In the genomic region with DNA sequence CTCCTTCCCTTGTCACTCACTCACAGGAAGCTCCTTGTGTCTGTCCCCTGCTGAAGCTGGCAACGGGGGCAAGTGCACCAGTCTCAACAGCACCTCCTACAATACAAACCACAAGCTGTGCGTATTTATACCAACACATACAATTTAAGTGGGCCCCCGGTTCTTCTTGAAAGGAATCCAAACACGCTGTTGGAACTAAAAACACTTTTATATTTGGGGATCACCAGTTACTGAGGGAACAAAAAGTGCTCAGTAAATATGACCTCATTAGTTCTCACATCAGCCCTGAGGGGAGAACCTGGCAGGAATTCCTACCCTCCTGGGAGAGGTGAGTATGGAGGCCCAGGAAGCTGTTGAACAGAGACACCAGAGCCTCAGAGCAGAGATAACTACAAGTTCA, we compare ENCODE assay signal across 29 mouse cellular contexts.
DNase-seq lines count a peak whose midpoint lies in the region; ATAC-seq and TF ChIP-seq lines count a peak whose summit lies in the region.
"Had no signal": no experiment of that assay in that cellular context is flagged by ENCODE, and none has a peak within 500 bp of the region (broad histone marks: within the 10 kb centered on the region; RNA-seq: fewer than 3 reads in every experiment).

No protein-coding gene starts in this region.

- no peak overlapping the region for H3K27ac ChIP-seq in embryonic facial prominence, embryonic 14.5 days (replicated peaks; ENCODE audit: low read depth, low read length)
- H3K27ac ChIP-seq in embryonic facial prominence, embryonic 10.5 days (replicated peaks): no peak overlapping the region
- H3K27ac ChIP-seq in liver, postnatal 0 days (ENCODE audit: low read depth): 0 out of 2 replicates have a peak overlapping the region, but pooled peaks have one; percentile 29
- H3K27ac ChIP-seq: embryonic facial prominence, embryonic 12.5 days; forebrain, embryonic 13.5 days; heart, adult 2 months; heart, embryonic 10.5 days; heart, embryonic 13.5 days; hindbrain, embryonic 12.5 days; hindbrain, embryonic 15.5 days had no signal

- no peak overlapping the region for H3K4me3 ChIP-seq in embryonic facial prominence, embryonic 14.5 days (ENCODE audit: low read depth, low read length)
- H3K4me3 ChIP-seq in embryonic facial prominence, embryonic 10.5 days: no peak overlapping the region
- no peak overlapping the region for H3K4me3 ChIP-seq in liver, postnatal 0 days (ENCODE audit: low read depth, low read length)
- H3K4me3 ChIP-seq: embryonic facial prominence, embryonic 12.5 days; erythroblast, embryonic 14.5 days; forebrain, embryonic 13.5 days; heart, adult 2 months; heart, embryonic 10.5 days; heart, embryonic 13.5 days; hindbrain, embryonic 12.5 days; hindbrain, embryonic 15.5 days had no signal

- TF ChIP-seq EP300 in liver, postnatal 0 days (IDR thresholded peaks at IDR 0.05; ENCODE audit: low read depth): no peak

- no peak for DNase-seq in embryonic facial prominence, embryonic 14.5 days (ENCODE audit: low spot score)
- no peak for DNase-seq in embryonic facial prominence, embryonic 10.5 days (ENCODE audit: low spot score)
- peak; percentile 15 for DNase-seq in kidney, adult 11 months
- DNase-seq in kidney, postnatal 14 days: no peak
- no peak for DNase-seq in liver, postnatal 0 days
- no peak for DNase-seq in liver
- DNase-seq in spleen, postnatal 14 days (ENCODE audit: low spot score in 2 of 2): no peak
- DNase-seq in gastrocnemius, adult 18-20 months (ENCODE audit: low spot score): no peak
- DNase-seq: adrenal gland, adult 2 months; adrenal gland, postnatal 14 days; B cell, adult 2 months; cerebellum, adult 11-12 months; cerebellum, adult 8-10 months; cerebellum, postnatal 10 days; cerebellum, postnatal 36 days; forebrain, postnatal 0 days; gastrocnemius, postnatal 25 days; heart, adult 2 months; heart, postnatal 14 days had no signal

- no peak overlapping the region for H3K4me2 ChIP-seq in embryonic facial prominence, embryonic 14.5 days (ENCODE audit: low read depth, low read length)
- H3K4me2 ChIP-seq in liver, postnatal 0 days (ENCODE audit: low read depth, low read length): no peak overlapping the region
- H3K4me2 ChIP-seq: embryonic facial prominence, embryonic 12.5 days; forebrain, embryonic 13.5 days; heart, embryonic 13.5 days; hindbrain, embryonic 12.5 days; hindbrain, embryonic 15.5 days had no signal

- WGBS in embryonic facial prominence, embryonic 14.5 days: 63% methylated on average over 4 of the region's 4 CpGs
- WGBS in embryonic facial prominence, embryonic 10.5 days: 76% methylated on average over 4 of the region's 4 CpGs
- WGBS in liver, postnatal 0 days (ENCODE audit: insufficient replicate concordance): 31% methylated on average over 4 of the region's 4 CpGs

- H3K9me3 ChIP-seq in embryonic facial prominence, embryonic 14.5 days (ENCODE audit: control insufficient read depth, low read length): no peaks in the 10 kb centered on the region
- H3K9me3 ChIP-seq in embryonic facial prominence, embryonic 10.5 days: no peaks in the 10 kb centered on the region
- no peaks in the 10 kb centered on the region for H3K9me3 ChIP-seq in liver, postnatal 0 days (ENCODE audit: low read length)
- H3K9me3 ChIP-seq: embryonic facial prominence, embryonic 12.5 days; forebrain, embryonic 13.5 days; heart, embryonic 10.5 days; heart, embryonic 13.5 days; hindbrain, embryonic 12.5 days; hindbrain, embryonic 15.5 days had no signal

- peaks cover 10% of the 10 kb centered on the region; the same call in 1 of the 2 replicates for H3K4me1 ChIP-seq in embryonic facial prominence, embryonic 14.5 days (ENCODE audit: control insufficient read depth, insufficient read depth, low read length)
- no peaks in the 10 kb centered on the region for H3K4me1 ChIP-seq in embryonic facial prominence, embryonic 10.5 days
- H3K4me1 ChIP-seq in liver, postnatal 0 days (ENCODE audit: insufficient read depth): peaks cover 4% of the 10 kb centered on the region; the same call in 1 of the 2 replicates
- H3K4me1 ChIP-seq: embryonic facial prominence, embryonic 12.5 days; heart, embryonic 10.5 days; heart, embryonic 13.5 days; hindbrain, embryonic 12.5 days had no signal

- no peaks in the 10 kb centered on the region for H3K27me3 ChIP-seq in embryonic facial prominence, embryonic 14.5 days (replicated peaks; ENCODE audit: control insufficient read depth, insufficient read depth, low read length)
- H3K27me3 ChIP-seq in embryonic facial prominence, embryonic 10.5 days (replicated peaks; ENCODE audit: low read depth, poor library complexity, severe bottlenecking): no peaks in the 10 kb centered on the region; the same call in 1 of the 2 replicates
- H3K27me3 ChIP-seq in liver, postnatal 0 days (ENCODE audit: insufficient read depth, low read length): no peaks in the 10 kb centered on the region
- H3K27me3 ChIP-seq: CH12.LX; embryonic facial prominence, embryonic 12.5 days; heart, embryonic 13.5 days; hindbrain, embryonic 12.5 days; hindbrain, embryonic 15.5 days; Patski had no signal

- H3K36me3 ChIP-seq in embryonic facial prominence, embryonic 14.5 days (ENCODE audit: control insufficient read depth, insufficient read depth, low read length): no peaks in the 10 kb centered on the region
- no peaks in the 10 kb centered on the region for H3K36me3 ChIP-seq in embryonic facial prominence, embryonic 10.5 days (replicated peaks)
- no peaks in the 10 kb centered on the region for H3K36me3 ChIP-seq in liver, postnatal 0 days (replicated peaks; ENCODE audit: insufficient read depth, low read length)
- H3K36me3 ChIP-seq: embryonic facial prominence, embryonic 12.5 days; G1E; heart, embryonic 10.5 days; heart, embryonic 13.5 days; hindbrain, embryonic 12.5 days; hindbrain, embryonic 15.5 days had no signal

- no peak overlapping the region for H3K9ac ChIP-seq in embryonic facial prominence, embryonic 14.5 days (ENCODE audit: low read depth, low read length)
- no peak overlapping the region for H3K9ac ChIP-seq in liver, postnatal 0 days (replicated peaks)
- H3K9ac ChIP-seq: embryonic facial prominence, embryonic 12.5 days; forebrain, embryonic 13.5 days; forebrain, postnatal 0 days; heart, embryonic 13.5 days; hindbrain, embryonic 12.5 days; hindbrain, embryonic 15.5 days had no signal

- ATAC-seq in embryonic facial prominence, embryonic 14.5 days (ENCODE audit: low read depth): peak; percentile 9; the same call in 1 of the 2 replicates
- ATAC-seq in liver, postnatal 0 days: no peak
- ATAC-seq: forebrain, embryonic 13.5 days; forebrain, postnatal 0 days; Patski had no signal

- no peak for TF ChIP-seq CTCF in liver, postnatal 0 days (IDR thresholded peaks at IDR 0.05; ENCODE audit: low read depth)
